ENCODE assay signal across 24 mouse cellular contexts in genomic region chr5:21944579-21944978, GRCm38 (mm10).
A peak's percentile ranks its signal among the peaks of the same experiment; 100 is the strongest.
DNase-seq lines count a peak whose midpoint lies in the region; ATAC-seq and TF ChIP-seq lines count a peak whose summit lies in the region.
"Had no signal": no experiment of that assay in that cellular context is flagged by ENCODE, and none has a peak within 500 bp of the region (broad histone marks: within the 10 kb centered on the region; RNA-seq: fewer than 3 reads in every experiment).

No protein-coding gene starts in this region.

- no peak overlapping the region for H3K27ac ChIP-seq in heart, adult 2 months
- H3K27ac ChIP-seq in left cerebral cortex, adult 2 months = no peak overlapping the region
- H3K27ac ChIP-seq in midbrain, postnatal 0 days (ENCODE audit: low read depth, low read length) = no peak overlapping the region
- H3K27ac ChIP-seq in midbrain, embryonic 11.5 days (ENCODE audit: low read depth, low read length) = no peak overlapping the region
- H3K27ac ChIP-seq in stomach, postnatal 0 days (replicated peaks) = no peak overlapping the region
- H3K27ac ChIP-seq: embryonic facial prominence, embryonic 12.5 days; gastrocnemius, adult 2 months; heart, embryonic 15.5 days; limb, embryonic 15.5 days; midbrain, embryonic 15.5 days; neural tube, embryonic 13.5 days; stomach, embryonic 15.5 days had no signal

- WGBS in heart, adult 2 months = 90% methylated on average over 1 of the region's 1 CpGs
- WGBS in midbrain, postnatal 0 days = 96% methylated on average over 1 of the region's 1 CpGs
- 93% methylated on average over 1 of the region's 1 CpGs for WGBS in midbrain, embryonic 11.5 days
- 84% methylated on average over 1 of the region's 1 CpGs for WGBS in stomach, postnatal 0 days

- ATAC-seq in midbrain, postnatal 0 days (ENCODE audit: low FRiP score) = no peak
- no peak for ATAC-seq in midbrain, embryonic 11.5 days (ENCODE audit: low FRiP score)
- no peak for ATAC-seq in stomach, postnatal 0 days (ENCODE audit: low FRiP score, low TSS enrichment)
- ATAC-seq: midbrain, embryonic 15.5 days had no signal

- H3K9ac ChIP-seq in heart, adult 2 months (ENCODE audit: low read depth, low read length) = no peak overlapping the region
- no peak overlapping the region for H3K9ac ChIP-seq in midbrain, postnatal 0 days (replicated peaks; ENCODE audit: low read length, poor library complexity, severe bottlenecking)
- no peak overlapping the region for H3K9ac ChIP-seq in midbrain, embryonic 11.5 days (ENCODE audit: low read length)
- H3K9ac ChIP-seq in stomach, postnatal 0 days (ENCODE audit: low read length) = no peak overlapping the region
- H3K9ac ChIP-seq: embryonic facial prominence, embryonic 12.5 days; heart, embryonic 15.5 days; limb, embryonic 15.5 days; midbrain, embryonic 15.5 days; neural tube, embryonic 13.5 days; stomach, embryonic 15.5 days had no signal

- no peak for TF ChIP-seq EP300 in heart, adult 2 months (IDR thresholded peaks at IDR 0.05; ENCODE audit: insufficient read depth, low read depth, low read length)
- TF ChIP-seq EP300 in stomach, postnatal 0 days (optimal IDR thresholded peaks at IDR 0.05) = no peak

- intact Hi-C loops in heart, adult 2 months (cut with DNase I) = no loop called here
- intact Hi-C loops in left cerebral cortex, adult 2 months (cut with DNase I) = no loop called here
- intact Hi-C loops in left cerebral cortex, postnatal 4 days (cut with DNase I) = no loop called here

- no peak overlapping the region for H3K4me3 ChIP-seq in heart, adult 2 months
- H3K4me3 ChIP-seq in left cerebral cortex, adult 2 months = no peak overlapping the region
- no peak overlapping the region for H3K4me3 ChIP-seq in midbrain, postnatal 0 days (ENCODE audit: low read depth, low read length)
- no peak overlapping the region for H3K4me3 ChIP-seq in midbrain, embryonic 11.5 days (ENCODE audit: low read depth, low read length)
- no peak overlapping the region for H3K4me3 ChIP-seq in stomach, postnatal 0 days (ENCODE audit: low read depth, low read length)
- H3K4me3 ChIP-seq: embryonic facial prominence, embryonic 12.5 days; gastrocnemius, adult 2 months; heart, embryonic 15.5 days; limb, embryonic 15.5 days; midbrain, embryonic 15.5 days; myocyte; neural tube, embryonic 13.5 days; stomach, embryonic 15.5 days had no signal

- H3K4me2 ChIP-seq in midbrain, postnatal 0 days (ENCODE audit: low read depth, low read length, poor library complexity, severe bottlenecking) = no peak overlapping the region
- no peak overlapping the region for H3K4me2 ChIP-seq in midbrain, embryonic 11.5 days
- H3K4me2 ChIP-seq in stomach, postnatal 0 days (replicated peaks; ENCODE audit: low read depth) = no peak overlapping the region
- H3K4me2 ChIP-seq: embryonic facial prominence, embryonic 12.5 days; heart, embryonic 15.5 days; limb, embryonic 15.5 days; midbrain, embryonic 15.5 days; neural tube, embryonic 13.5 days; stomach, embryonic 15.5 days had no signal

- no peaks in the 10 kb centered on the region for H3K36me3 ChIP-seq in heart, adult 2 months (ENCODE audit: control insufficient read depth, insufficient read depth, low read length)
- H3K36me3 ChIP-seq in midbrain, postnatal 0 days (ENCODE audit: insufficient read depth, low read length) = no peaks in the 10 kb centered on the region
- no peaks in the 10 kb centered on the region for H3K36me3 ChIP-seq in midbrain, embryonic 11.5 days (ENCODE audit: control insufficient read depth, insufficient read depth, low read length)
- no peaks in the 10 kb centered on the region for H3K36me3 ChIP-seq in stomach, postnatal 0 days (ENCODE audit: control insufficient read depth, insufficient read depth, low read length)
- H3K36me3 ChIP-seq: embryonic facial prominence, embryonic 12.5 days; heart, embryonic 15.5 days; limb, embryonic 15.5 days; midbrain, embryonic 15.5 days; neural tube, embryonic 13.5 days; stomach, embryonic 15.5 days had no signal

- no peaks in the 10 kb centered on the region for H3K9me3 ChIP-seq in midbrain, postnatal 0 days (ENCODE audit: low read length)
- no peaks in the 10 kb centered on the region for H3K9me3 ChIP-seq in midbrain, embryonic 11.5 days (ENCODE audit: control insufficient read depth, low read length)
- H3K9me3 ChIP-seq in stomach, postnatal 0 days (ENCODE audit: control insufficient read depth, low read length) = no peaks in the 10 kb centered on the region
- H3K9me3 ChIP-seq: embryonic facial prominence, embryonic 12.5 days; heart, embryonic 15.5 days; limb, embryonic 15.5 days; midbrain, embryonic 15.5 days; neural tube, embryonic 13.5 days; stomach, embryonic 15.5 days had no signal

- DNase-seq in heart, adult 2 months = no peak
- DNase-seq in heart, postnatal 4 days = no peak
- DNase-seq in left cerebral cortex, adult 2 months (ENCODE audit: extremely low spot score in 1 of 2, low spot score in 2 of 2) = no peak
- DNase-seq in left cerebral cortex, postnatal 4 days = no peak
- no peak for DNase-seq in midbrain, postnatal 0 days (ENCODE audit: low spot score)
- no peak for DNase-seq in midbrain, embryonic 11.5 days (ENCODE audit: low spot score, missing footprints)
- DNase-seq in stomach, postnatal 0 days (ENCODE audit: low spot score) = no peak
- no peak for DNase-seq in right cerebral cortex, postnatal 4 days
- DNase-seq: B cell, adult 2 months; cerebellum, adult 11-12 months; gastrocnemius, adult 2 months; kidney, adult 2 months; kidney, postnatal 10 days; layer of hippocampus, postnatal 36 days; lung, adult 18-20 months; thymus, adult 18-20 months; thymus, postnatal 4 days had no signal

- H3K79me2 ChIP-seq in heart, adult 2 months (replicated peaks; ENCODE audit: control insufficient read depth, insufficient read depth, low read length) = no peaks in the 10 kb centered on the region

- H3K4me1 ChIP-seq in heart, adult 2 months (ENCODE audit: control insufficient read depth, insufficient read depth, low read length) = no peaks in the 10 kb centered on the region
- H3K4me1 ChIP-seq in midbrain, postnatal 0 days (ENCODE audit: insufficient read depth, low read length) = no peaks in the 10 kb centered on the region
- no peaks in the 10 kb centered on the region; the same call in 1 of the 2 replicates for H3K4me1 ChIP-seq in midbrain, embryonic 11.5 days (ENCODE audit: control insufficient read depth, insufficient read depth, low read length)
- H3K4me1 ChIP-seq in stomach, postnatal 0 days (replicated peaks; ENCODE audit: control insufficient read depth, insufficient read depth) = no peaks in the 10 kb centered on the region
- H3K4me1 ChIP-seq: embryonic facial prominence, embryonic 12.5 days; heart, embryonic 15.5 days; stomach, embryonic 15.5 days had no signal

- H3K27me3 ChIP-seq in heart, adult 2 months (ENCODE audit: control insufficient read depth, insufficient read depth, low read length) = no peaks in the 10 kb centered on the region
- H3K27me3 ChIP-seq in midbrain, postnatal 0 days (ENCODE audit: insufficient read depth, low read length) = no peaks in the 10 kb centered on the region
- no peaks in the 10 kb centered on the region for H3K27me3 ChIP-seq in midbrain, embryonic 11.5 days (ENCODE audit: control insufficient read depth, insufficient read depth, low read length)
- no peaks in the 10 kb centered on the region for H3K27me3 ChIP-seq in stomach, postnatal 0 days (ENCODE audit: control insufficient read depth, insufficient read depth, low read length)
- H3K27me3 ChIP-seq: embryonic facial prominence, embryonic 12.5 days; heart, embryonic 15.5 days; midbrain, embryonic 15.5 days; neural tube, embryonic 13.5 days; stomach, embryonic 15.5 days had no signal

- no peak for TF ChIP-seq POLR2A in heart, adult 2 months (IDR thresholded peaks at IDR 0.05; ENCODE audit: insufficient read depth, low read depth, low read length)

- TF ChIP-seq CTCF in heart, adult 2 months (IDR thresholded peaks at IDR 0.05) = peak; percentile 11; the same call in 1 of the 2 replicates
- peak; percentile 31 for TF ChIP-seq CTCF in left cerebral cortex, adult 2 months (IDR thresholded peaks at IDR 0.05)
- TF ChIP-seq CTCF in midbrain, postnatal 0 days (IDR thresholded peaks at IDR 0.05) = peak; percentile 57
- peak; percentile 38; the same call in 1 of the 2 replicates for TF ChIP-seq CTCF in stomach, postnatal 0 days (IDR thresholded peaks at IDR 0.05; ENCODE audit: low read depth)
